Mouse (Mus musculus) myocyte (in vitro differentiated cells): Measurements from ENCODE around the gene Slc25a21. TPM values are rescaled to one million over a fixed set of nuclear protein-coding genes. Genes with fewer than 3 reads are reported as not detected.

Source experiments
- H3K27me3 ChIP-seq: one replicate; pipeline ENCODE4 v1.6.1; 2011; ENCODE audit not compliant: control insufficient read depth, insufficient read depth, insufficient read length
- H3K36me3 ChIP-seq: one replicate; pipeline ENCODE4 v1.6.1; 2011; ENCODE audit not compliant: control insufficient read depth, insufficient read depth
- H3K4me2 ChIP-seq: one replicate; pipeline ENCODE4 v1.6.1; 2011; ENCODE audit warnings: low read depth, control low read depth
- H3K4me3 ChIP-seq: one replicate; pipeline ENCODE4 v1.5.1; 2011; ENCODE audit warnings: mild to moderate bottlenecking, control low read depth, moderate library complexity
- H3K79me2 ChIP-seq: one replicate; pipeline ENCODE4 v1.6.1; 2011; ENCODE audit not compliant: control insufficient read depth, insufficient read depth
- H3ac ChIP-seq: one replicate; pipeline ENCODE4 v1.6.1; 2011; ENCODE audit not compliant: control insufficient read depth, insufficient read length
- CEBPB ChIP-seq: IDR thresholded peaks from 2 replicates; pipeline ENCODE4 v1.6.1; 2011; ENCODE audit warnings: mild to moderate bottlenecking, moderate library complexity; ENCODE audit not compliant: poor library complexity, insufficient read depth, severe bottlenecking
- E2F4 ChIP-seq: IDR thresholded peaks from one replicate; pipeline ENCODE4 v1.6.1; 2011; ENCODE audit warnings: mild to moderate bottlenecking, control low read depth, moderate library complexity; ENCODE audit not compliant: insufficient read depth
- MAX ChIP-seq: IDR thresholded peaks from one replicate; pipeline ENCODE4 v1.6.1; 2011; ENCODE audit warnings: low read depth, mild to moderate bottlenecking, control low read depth
- MYOD1 ChIP-seq, 3 experiments: IDR thresholded peaks; one replicate each; pipeline ENCODE4 v1.6.1; 2011; ENCODE audit warnings: control low read depth in 2 of 3, low read depth in 2 of 3, mild to moderate bottlenecking in 2 of 3, moderate library complexity in 1 of 3; ENCODE audit not compliant: insufficient read length in 2 of 3, control insufficient read depth in 1 of 3
- MYOG ChIP-seq, 3 experiments: IDR thresholded peaks; one replicate each; pipeline ENCODE4 v1.6.1; 2011; ENCODE audit warnings: control low read depth in 2 of 3, low read depth in 2 of 3, mild to moderate bottlenecking in 2 of 3; ENCODE audit not compliant: insufficient read length in 2 of 3, control insufficient read depth in 1 of 3, insufficient read depth in 1 of 3
- POLR2A ChIP-seq: IDR thresholded peaks from one replicate; pipeline ENCODE4 v1.6.1; 2011; ENCODE audit warnings: low read depth, mild to moderate bottlenecking, control low read depth, moderate library complexity; ENCODE audit not compliant: insufficient read length
- POLR2AphosphoS2 ChIP-seq: IDR thresholded peaks from one replicate; pipeline ENCODE4 v1.6.1; 2011; ENCODE audit warnings: low read depth, control low read depth; ENCODE audit not compliant: insufficient read length
- REST ChIP-seq: IDR thresholded peaks from one replicate; pipeline ENCODE4 v1.6.1; 2011; ENCODE audit warnings: mild to moderate bottlenecking, control low read depth, moderate library complexity; ENCODE audit not compliant: insufficient read depth, insufficient read length
- SRF ChIP-seq: IDR thresholded peaks from one replicate; pipeline ENCODE4 v1.6.1; 2011; ENCODE audit warnings: low read depth; ENCODE audit not compliant: control insufficient read depth, insufficient read length
- TCF12 ChIP-seq: IDR thresholded peaks from one replicate; pipeline ENCODE4 v1.6.1; 2011; ENCODE audit warnings: mild to moderate bottlenecking, control low read depth; ENCODE audit not compliant: poor library complexity, insufficient read depth, severe bottlenecking
- TCF3 ChIP-seq: IDR thresholded peaks from one replicate; pipeline ENCODE4 v1.6.1; 2011; ENCODE audit warnings: low read depth, control low read depth; ENCODE audit not compliant: insufficient read length
- USF1 ChIP-seq: IDR thresholded peaks from one replicate; pipeline ENCODE4 v1.6.1; 2011; ENCODE audit warnings: low read depth, mild to moderate bottlenecking, control low read depth, moderate library complexity
- polyA plus RNA-seq: library from polyadenylated mRNA; unstranded; fragments of >200 nt; fragmentation: generic; extraction: Trizol; gene quantifications from one replicate; pipeline ENCODE4 v1.2.1, GENCODE M21; 2012; ENCODE audit warnings: missing spikeins

Slc25a21 gene
- polyA plus RNA-seq, 1 experiment: not detected

DNA sequence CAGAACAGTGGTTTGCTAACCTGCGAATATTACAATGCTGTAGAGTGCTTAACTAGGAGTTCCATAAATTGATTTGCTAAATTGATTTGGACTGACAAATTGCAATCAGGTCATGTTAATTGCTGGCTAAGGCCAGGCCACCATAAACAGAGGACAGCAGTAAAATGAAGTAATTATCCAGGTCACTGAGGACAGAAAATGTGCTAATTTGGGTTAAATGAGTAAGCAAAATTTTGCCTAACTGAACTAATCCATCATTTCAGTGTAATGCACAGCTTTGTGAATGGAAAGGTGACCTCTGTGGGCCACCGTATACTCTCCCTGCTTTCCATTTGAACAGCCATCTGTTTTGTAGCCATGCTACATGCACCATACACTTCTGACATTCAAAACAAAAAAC, 124.7 kb downstream of the Slc25a21 start:
- Histone ChIP-seq H3ac (no peak overlapping the region), H3K27me3 (no peaks in the 10 kb centered on the region), H3K79me2 (no peaks in the 10 kb centered on the region), H3K4me3 (no peak overlapping the region), H3K4me2 (no peak overlapping the region), H3K36me3 (no peaks in the 10 kb centered on the region)
- TF ChIP-seq MAX: no peak
- no peak for TF ChIP-seq MYOD1 (IDR thresholded peaks at IDR 0.05; ENCODE audit: control insufficient read depth in 1 of 3, insufficient read length in 2 of 3, low read depth in 2 of 3)
- no peak for TF ChIP-seq POLR2A
- no peak for TF ChIP-seq TCF3
- no peak for TF ChIP-seq USF1
- no peak for TF ChIP-seq REST
- no peak for TF ChIP-seq CEBPB

DNA sequence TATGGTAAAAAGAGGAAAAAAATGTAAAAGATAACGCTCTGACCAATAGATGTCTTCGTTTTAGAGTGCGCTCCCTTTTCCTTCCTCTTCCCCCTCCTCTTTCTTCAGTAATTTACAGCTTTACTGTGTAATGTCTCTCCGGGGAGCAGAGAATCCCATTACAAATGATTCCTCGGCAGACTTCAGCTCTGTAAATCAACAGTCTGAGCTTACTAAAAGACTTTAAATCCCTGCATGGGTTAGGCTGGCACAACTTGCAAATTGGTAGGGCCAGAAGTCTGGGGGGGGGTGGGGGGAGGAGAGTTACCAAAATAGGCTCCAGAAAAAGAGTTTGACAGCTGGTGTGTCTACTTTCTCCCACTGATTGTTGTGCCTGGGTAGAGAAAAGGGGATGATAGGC, 128.7 kb downstream of the Slc25a21 start:
- TF ChIP-seq POLR2A (no peak), TCF3 (no peak), MYOG (IDR thresholded peaks at IDR 0.05; ENCODE audit: control insufficient read depth in 1 of 3, insufficient read depth in 1 of 3, insufficient read length in 2 of 3, low read depth in 2 of 3) (no peak), SRF (no peak), USF1 (no peak), REST (no peak), MAX (no peak), TCF12 (no peak), CEBPB (no peak), POLR2AphosphoS2 (no peak)
- Histone ChIP-seq H3K4me2 (no peak overlapping the region), H3ac (no peak overlapping the region), H3K4me3 (no peak overlapping the region), H3K27me3 (no peaks in the 10 kb centered on the region), H3K36me3 (no peaks in the 10 kb centered on the region), H3K79me2 (no peaks in the 10 kb centered on the region)

DNA sequence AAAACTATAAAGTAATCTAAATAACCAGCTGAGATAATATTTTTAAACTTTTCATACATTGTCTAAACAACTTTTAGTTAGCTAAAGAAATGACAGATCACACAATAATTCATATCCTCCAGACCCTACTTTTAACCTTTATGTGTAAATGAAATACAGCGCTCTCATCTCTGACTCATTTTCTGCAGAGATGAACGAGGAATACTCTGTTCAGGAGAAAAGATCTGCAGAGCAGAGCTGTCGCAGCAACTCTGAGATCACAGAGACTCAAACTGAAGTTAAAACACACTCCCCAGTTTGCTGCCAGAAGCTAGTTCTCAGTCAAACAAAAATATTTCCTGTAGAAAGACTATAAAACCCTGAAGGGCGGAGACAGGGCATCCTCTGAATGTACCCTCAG, 177.5 kb downstream of the Slc25a21 start:
- Histone ChIP-seq H3K27me3 (no peaks in the 10 kb centered on the region), H3K36me3 (no peaks in the 10 kb centered on the region), H3ac (no peak overlapping the region), H3K4me3 (no peak overlapping the region), H3K4me2 (no peak overlapping the region), H3K79me2 (no peaks in the 10 kb centered on the region)
- TF ChIP-seq MAX: no peak
- no peak for TF ChIP-seq USF1
- no peak for TF ChIP-seq TCF12
- no peak for TF ChIP-seq POLR2A
- TF ChIP-seq REST: no peak
- no peak for TF ChIP-seq MYOD1 (IDR thresholded peaks at IDR 0.05; ENCODE audit: control insufficient read depth in 1 of 3, insufficient read length in 2 of 3, low read depth in 2 of 3)
- no peak for TF ChIP-seq E2F4
- no peak for TF ChIP-seq MYOG (IDR thresholded peaks at IDR 0.05; ENCODE audit: control insufficient read depth in 1 of 3, insufficient read depth in 1 of 3, insufficient read length in 2 of 3, low read depth in 2 of 3)
- no peak for TF ChIP-seq POLR2AphosphoS2
- no peak for TF ChIP-seq CEBPB
- no peak for TF ChIP-seq SRF
- TF ChIP-seq TCF3: no peak

DNA sequence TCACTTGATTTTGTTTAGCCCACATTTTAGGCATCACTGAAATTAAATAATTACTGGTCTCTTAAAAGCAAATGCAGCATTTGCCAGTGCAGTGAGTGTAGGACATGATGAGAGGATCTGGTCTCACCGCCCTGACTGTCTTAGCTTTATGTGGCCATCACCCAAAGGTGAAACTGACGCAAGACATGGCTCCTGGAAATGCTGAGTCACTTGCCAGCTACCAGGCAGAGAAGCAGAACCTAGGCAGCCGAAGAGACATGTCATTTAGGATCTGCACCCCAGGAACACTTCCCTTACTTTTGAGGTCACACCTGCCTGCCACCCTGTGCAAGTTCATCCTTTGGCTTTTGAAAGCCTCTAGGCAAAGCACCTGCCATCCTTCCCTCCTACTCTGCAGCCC, 180.4 kb downstream of the Slc25a21 start:
- TF ChIP-seq CEBPB (no peak), MAX (no peak), E2F4 (no peak), SRF (no peak), MYOD1 (IDR thresholded peaks at IDR 0.05; ENCODE audit: control insufficient read depth in 1 of 3, insufficient read length in 2 of 3, low read depth in 2 of 3) (no peak), MYOG (IDR thresholded peaks at IDR 0.05; ENCODE audit: control insufficient read depth in 1 of 3, insufficient read depth in 1 of 3, insufficient read length in 2 of 3, low read depth in 2 of 3) (no peak), POLR2A (no peak), REST (no peak), POLR2AphosphoS2 (no peak), TCF3 (no peak), TCF12 (no peak)
- Histone ChIP-seq H3K36me3 (no peaks in the 10 kb centered on the region), H3ac (no peak overlapping the region), H3K27me3 (no peaks in the 10 kb centered on the region), H3K4me2 (no peak overlapping the region), H3K4me3 (no peak overlapping the region), H3K79me2 (no peaks in the 10 kb centered on the region)

DNA sequence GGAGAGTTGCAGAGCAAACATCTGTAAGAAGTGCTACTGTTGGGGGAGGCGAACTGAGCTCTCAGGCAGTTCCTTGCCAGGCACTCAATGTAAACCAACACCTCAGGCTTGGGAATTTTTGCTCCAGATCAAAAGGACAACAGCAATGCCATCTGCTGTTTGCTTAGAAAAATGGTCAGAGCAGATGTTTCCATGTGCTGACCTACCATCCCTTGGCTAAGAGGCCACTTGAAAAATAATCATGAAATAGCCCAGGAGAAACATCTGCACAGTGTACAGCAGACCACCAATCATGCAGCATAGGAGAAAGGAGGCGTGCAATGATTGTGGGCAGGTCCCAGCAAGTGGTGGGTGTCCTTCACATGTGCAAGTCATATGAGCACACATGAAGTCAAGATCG, 180.9 kb downstream of the Slc25a21 start:
- Histone ChIP-seq H3K27me3 (no peaks in the 10 kb centered on the region), H3K4me2 (no peak overlapping the region), H3ac (no peak overlapping the region), H3K79me2 (no peaks in the 10 kb centered on the region), H3K36me3 (no peaks in the 10 kb centered on the region), H3K4me3 (no peak overlapping the region)
- TF ChIP-seq REST: no peak
- TF ChIP-seq TCF3: no peak
- TF ChIP-seq MAX: no peak
- TF ChIP-seq E2F4: no peak
- no peak for TF ChIP-seq POLR2A
- TF ChIP-seq CEBPB: no peak
- TF ChIP-seq MYOG (IDR thresholded peaks at IDR 0.05; ENCODE audit: control insufficient read depth in 1 of 3, insufficient read depth in 1 of 3, insufficient read length in 2 of 3, low read depth in 2 of 3): no peak
- TF ChIP-seq TCF12: no peak
- no peak for TF ChIP-seq SRF
- no peak for TF ChIP-seq MYOD1 (IDR thresholded peaks at IDR 0.05; ENCODE audit: control insufficient read depth in 1 of 3, insufficient read length in 2 of 3, low read depth in 2 of 3)
- no peak for TF ChIP-seq POLR2AphosphoS2
- no peak for TF ChIP-seq USF1
